Mouse (Mus musculus): ENCODE measurements around the gene Olfr76. TPM values are rescaled to one million over a fixed set of nuclear protein-coding genes. Genes with fewer than 3 reads are reported as not detected.

The Olfr76 gene
- not detected for polyA plus RNA-seq (2014; fragmentation: Illumina TruSeq; extraction: RNeasy Lipid Tissue Mini Kit (QIAGEN cat#74804); ENCODE audit: insufficient read depth, low read depth, low replicate concordance)

DNA sequence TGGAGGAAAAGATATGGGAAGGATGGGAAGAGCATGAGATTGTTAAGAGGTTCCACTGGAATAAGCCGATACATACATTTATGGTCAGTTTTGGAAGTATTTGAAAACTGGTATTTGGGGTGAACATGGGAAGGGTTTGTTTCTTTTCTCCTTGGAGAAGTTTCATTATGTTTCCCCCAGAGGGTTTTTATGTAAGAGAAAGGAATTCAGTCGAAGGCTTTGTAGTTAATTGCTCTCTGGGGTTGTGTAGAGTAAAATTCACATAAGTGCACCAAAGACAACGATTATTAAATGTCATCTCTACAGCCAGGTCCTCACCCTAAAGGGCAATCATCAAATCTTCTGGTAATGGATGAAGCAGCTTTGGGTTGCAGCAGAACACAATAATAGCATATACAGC, at the start of gene Olfr76:
TSS of gene Olfr76 (minus strand) at position 101 of the 400 bp plus-strand sequence.

GRCm38 (mm10) chr19:12170062-12170599, 47.1 kb upstream of the Olfr76 start, which contains the start of gene Olfr1555-ps1:
Gene Olfr1555-ps1, minus strand, starts transcription at chr19:12170112.

GRCm38 (mm10) chr19:12115797-12116196, 7.2 kb downstream of the Olfr76 start, which contains the start of gene Olfr1428:
Gene Olfr1428, minus strand, starts transcription at chr19:12115897.

GRCm38 (mm10) chr19:12103234-12103633, 19.8 kb downstream of the Olfr76 start, which contains the start of gene Olfr1427:
Gene Olfr1427, minus strand, starts transcription at chr19:12103334.

DNA sequence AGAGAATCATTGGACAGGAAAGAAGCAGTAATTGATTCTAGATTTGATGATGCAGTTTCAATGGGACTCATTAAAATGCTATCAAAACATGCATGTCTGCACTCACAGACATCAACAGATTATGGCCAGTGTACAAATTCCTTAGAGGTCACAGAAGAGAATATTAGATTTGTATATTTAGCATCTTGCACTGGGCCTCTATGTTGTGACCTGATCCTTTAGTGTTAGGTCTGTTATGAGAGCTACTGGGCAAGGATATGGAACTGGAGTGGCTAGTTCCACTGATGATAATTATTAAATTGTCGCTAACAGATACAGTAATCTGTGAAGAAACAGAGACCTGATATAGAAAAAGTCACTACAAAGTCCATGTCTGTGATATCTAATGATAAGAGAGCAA, 31.1 kb downstream of the Olfr76 start, which contains the start of gene Olfr1426:
TSS of gene Olfr1426 (minus strand) at position 101 of the 400 bp plus-strand sequence.

DNA sequence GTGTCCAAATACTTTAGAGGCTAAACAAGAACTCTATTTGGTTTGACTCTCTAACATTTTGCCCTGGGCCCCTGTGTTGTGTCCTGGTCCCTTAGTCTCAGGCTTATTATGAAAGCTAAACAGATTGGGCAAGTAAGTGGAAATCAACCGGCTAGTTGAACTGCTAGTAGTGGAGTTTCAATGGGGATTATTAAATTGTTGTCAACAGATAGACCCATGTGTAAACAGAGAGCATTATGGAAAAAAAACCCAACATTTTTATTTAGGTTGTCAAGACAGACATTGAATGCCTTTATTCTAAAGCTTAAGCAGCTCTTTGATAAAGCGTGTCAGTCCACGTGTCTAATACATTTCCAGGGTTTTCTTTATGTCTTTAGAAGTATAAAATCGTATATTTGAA, 45.4 kb downstream of the Olfr76 start, which contains the start of gene Olfr1425:
TSS of gene Olfr1425 (minus strand) at position 101 of the 400 bp plus-strand sequence.

Other genes starting within 250 kb of the Olfr76 start
- gene Olfr1419, start 248.1 kb downstream of the Olfr76 start, polyA plus RNA-seq (2014; fragmentation: Illumina TruSeq; extraction: RNeasy Lipid Tissue Mini Kit (QIAGEN cat#74804); ENCODE audit: insufficient read depth, low read depth, low replicate concordance), result not detected
- gene Olfr1420, start 236.6 kb downstream of the Olfr76 start, polyA plus RNA-seq (2014; fragmentation: Illumina TruSeq; extraction: RNeasy Lipid Tissue Mini Kit (QIAGEN cat#74804); ENCODE audit: insufficient read depth, low read depth, low replicate concordance), result not detected
- gene Patl1, start 210.8 kb downstream of the Olfr76 start, polyA plus RNA-seq (2014; fragmentation: Illumina TruSeq; extraction: RNeasy Lipid Tissue Mini Kit (QIAGEN cat#74804); ENCODE audit: insufficient read depth, low read depth, low replicate concordance), result 7.1 TPM
- gene Osbp, start 157.3 kb downstream of the Olfr76 start, polyA plus RNA-seq (2014; fragmentation: Illumina TruSeq; extraction: RNeasy Lipid Tissue Mini Kit (QIAGEN cat#74804); ENCODE audit: insufficient read depth, low read depth, low replicate concordance), result 22.1 TPM
- gene Olfr1423, start 81.9 kb downstream of the Olfr76 start, polyA plus RNA-seq (2014; fragmentation: Illumina TruSeq; extraction: RNeasy Lipid Tissue Mini Kit (QIAGEN cat#74804); ENCODE audit: insufficient read depth, low read depth, low replicate concordance), result not detected
- not detected for gene Olfr1424, start 60.5 kb downstream of the Olfr76 start, polyA plus RNA-seq (2014; fragmentation: Illumina TruSeq; extraction: RNeasy Lipid Tissue Mini Kit (QIAGEN cat#74804); ENCODE audit: insufficient read depth, low read depth, low replicate concordance)
- gene Olfr1425, start 45.5 kb downstream of the Olfr76 start, polyA plus RNA-seq (2014; fragmentation: Illumina TruSeq; extraction: RNeasy Lipid Tissue Mini Kit (QIAGEN cat#74804); ENCODE audit: insufficient read depth, low read depth, low replicate concordance), result not detected
- not detected for gene Olfr1426, start 31.2 kb downstream of the Olfr76 start, polyA plus RNA-seq (2014; fragmentation: Illumina TruSeq; extraction: RNeasy Lipid Tissue Mini Kit (QIAGEN cat#74804); ENCODE audit: insufficient read depth, low read depth, low replicate concordance)
- gene Olfr1427, start 19.9 kb downstream of the Olfr76 start, polyA plus RNA-seq (2014; fragmentation: Illumina TruSeq; extraction: RNeasy Lipid Tissue Mini Kit (QIAGEN cat#74804); ENCODE audit: insufficient read depth, low read depth, low replicate concordance), result not detected
- gene Olfr1428, start 7.3 kb downstream of the Olfr76 start, polyA plus RNA-seq (2014; fragmentation: Illumina TruSeq; extraction: RNeasy Lipid Tissue Mini Kit (QIAGEN cat#74804); ENCODE audit: insufficient read depth, low read depth, low replicate concordance), result not detected
- not detected for gene Olfr1555-ps1, start 46.9 kb upstream of the Olfr76 start, polyA plus RNA-seq (2014; fragmentation: Illumina TruSeq; extraction: RNeasy Lipid Tissue Mini Kit (QIAGEN cat#74804); ENCODE audit: insufficient read depth, low read depth, low replicate concordance)
- gene Olfr1431, start 77.4 kb upstream of the Olfr76 start, polyA plus RNA-seq (2014; fragmentation: Illumina TruSeq; extraction: RNeasy Lipid Tissue Mini Kit (QIAGEN cat#74804); ENCODE audit: insufficient read depth, low read depth, low replicate concordance), result not detected
- gene Olfr1432, start 109.4 kb upstream of the Olfr76 start, polyA plus RNA-seq (2014; fragmentation: Illumina TruSeq; extraction: RNeasy Lipid Tissue Mini Kit (QIAGEN cat#74804); ENCODE audit: insufficient read depth, low read depth, low replicate concordance), result not detected
- gene Olfr262, start 118.5 kb upstream of the Olfr76 start, polyA plus RNA-seq (2014; fragmentation: Illumina TruSeq; extraction: RNeasy Lipid Tissue Mini Kit (QIAGEN cat#74804); ENCODE audit: insufficient read depth, low read depth, low replicate concordance), result not detected
- not detected for gene Olfr235, start 137.8 kb upstream of the Olfr76 start, polyA plus RNA-seq (2014; fragmentation: Illumina TruSeq; extraction: RNeasy Lipid Tissue Mini Kit (QIAGEN cat#74804); ENCODE audit: insufficient read depth, low read depth, low replicate concordance)
- not detected for gene Olfr1434, start 156.7 kb upstream of the Olfr76 start, polyA plus RNA-seq (2014; fragmentation: Illumina TruSeq; extraction: RNeasy Lipid Tissue Mini Kit (QIAGEN cat#74804); ENCODE audit: insufficient read depth, low read depth, low replicate concordance)
- not detected for gene Olfr1436, start 175.9 kb upstream of the Olfr76 start, polyA plus RNA-seq (2014; fragmentation: Illumina TruSeq; extraction: RNeasy Lipid Tissue Mini Kit (QIAGEN cat#74804); ENCODE audit: insufficient read depth, low read depth, low replicate concordance)
- gene Olfr1437, start 201.9 kb upstream of the Olfr76 start, polyA plus RNA-seq (2014; fragmentation: Illumina TruSeq; extraction: RNeasy Lipid Tissue Mini Kit (QIAGEN cat#74804); ENCODE audit: insufficient read depth, low read depth, low replicate concordance), result not detected
- gene Olfr1438-ps1, start 212.7 kb upstream of the Olfr76 start, polyA plus RNA-seq (2014; fragmentation: Illumina TruSeq; extraction: RNeasy Lipid Tissue Mini Kit (QIAGEN cat#74804); ENCODE audit: insufficient read depth, low read depth, low replicate concordance), result not detected